Mouse (Mus musculus) CH12.LX (cell line): Measurements from ENCODE around the gene Tcte1. TPM values are rescaled to one million over a fixed set of nuclear protein-coding genes. Genes with fewer than 3 reads are reported as not detected.

Source experiments
- DNase-seq: peaks from one replicate; pipeline ENCODE4 v3.0.0-alpha.2; 2013; ENCODE audit errors: extremely low read depth
- H3K27ac ChIP-seq: 2 replicates; pipeline ENCODE4 v1.5.1; 2012; ENCODE audit warnings: low read depth, mild to moderate bottlenecking, control low read depth, moderate library complexity; ENCODE audit not compliant: insufficient read depth
- H3K27me3 ChIP-seq: replicated peaks from 2 replicates; pipeline ENCODE3; 2012; ENCODE audit warnings: inconsistent platforms
- H3K36me3 ChIP-seq, 2 experiments: replicated peaks in 1 of 2; 2 replicates each; pipeline versions ENCODE3 to v1.6.1; 2012; ENCODE audit warnings: inconsistent platforms in 1 of 2, low read length in 1 of 2, mild to moderate bottlenecking in 1 of 2, mixed read lengths in 1 of 2, moderate library complexity in 1 of 2; ENCODE audit not compliant: control insufficient read depth in 1 of 2, insufficient read depth in 1 of 2
- H3K4me1 ChIP-seq, 2 experiments: 2 replicates each; pipeline ENCODE4 v1.6.1; 2012; ENCODE audit warnings: inconsistent platforms in 1 of 2, moderate library complexity in 1 of 2; ENCODE audit not compliant: insufficient read depth in 2 of 2, control insufficient read depth in 1 of 2
- H3K4me2 ChIP-seq: 2 replicates; pipeline ENCODE4 v1.6.1; 2012; ENCODE audit warnings: low read depth, mild to moderate bottlenecking, control low read depth; ENCODE audit not compliant: poor library complexity, insufficient read depth, severe bottlenecking
- H3K4me3 ChIP-seq, 3 experiments: fragments of 150-350 bp in 1 of 3; sonication (generic) in 1 of 3; replicated peaks in 1 of 3; 2 replicates each; pipeline versions ENCODE3 to v1.5.1; 2011 to 2012; ENCODE audit warnings: low read depth in 2 of 3, low read length in 2 of 3, mild to moderate bottlenecking in 2 of 3, moderate library complexity in 2 of 3, control low read depth in 1 of 3, improper control_type of control experiment in 1 of 3, inconsistent platforms in 1 of 3, mixed read lengths in 1 of 3; ENCODE audit not compliant: poor library complexity in 1 of 3
- H3K79me2 ChIP-seq: replicated peaks from 2 replicates; pipeline ENCODE4 v1.6.1; 2012; ENCODE audit warnings: mild to moderate bottlenecking, moderate library complexity; ENCODE audit not compliant: control insufficient read depth, poor library complexity, insufficient read depth, severe bottlenecking; ENCODE audit errors: extremely low read depth
- H3K9ac ChIP-seq: 2 replicates; pipeline ENCODE4 v1.6.1; 2012; ENCODE audit warnings: low read depth, mild to moderate bottlenecking, control low read depth, moderate library complexity; ENCODE audit not compliant: insufficient read depth
- H3K9me3 ChIP-seq: replicated peaks from 2 replicates; pipeline ENCODE3; 2012; ENCODE audit warnings: low read length, inconsistent platforms, mixed read lengths
- BHLHE40 ChIP-seq: IDR thresholded peaks from 2 replicates; pipeline ENCODE4 v1.6.1; 2011; ENCODE audit warnings: mild to moderate bottlenecking, low read depth, low read length, improper control_type of control experiment
- CHD1 ChIP-seq: IDR thresholded peaks from 2 replicates; pipeline ENCODE4 v1.6.1; 2012; ENCODE audit warnings: low read depth, low read length, improper control_type of control experiment, inconsistent platforms
- CHD2 ChIP-seq: IDR thresholded peaks from 2 replicates; pipeline ENCODE4 v1.6.1; 2011; ENCODE audit warnings: low read length, improper control_type of control experiment
- E2F4 ChIP-seq: IDR thresholded peaks from 2 replicates; pipeline ENCODE4 v1.6.1; 2011; ENCODE audit warnings: low read depth, low read length, improper control_type of control experiment; ENCODE audit not compliant: insufficient replicate concordance
- ELF1 ChIP-seq: IDR thresholded peaks from 2 replicates; pipeline ENCODE4 v1.6.1; 2014; ENCODE audit warnings: low read depth, mild to moderate bottlenecking, inconsistent platforms, low read length, improper control_type of control experiment
- EP300 ChIP-seq: IDR thresholded peaks from 2 replicates; pipeline ENCODE4 v1.6.1; 2011; ENCODE audit warnings: low read length, improper control_type of control experiment
- ETS1 ChIP-seq: conservative IDR thresholded peaks from 2 replicates; pipeline ENCODE4 v1.6.1; 2012; ENCODE audit warnings: low read depth, mild to moderate bottlenecking, inconsistent platforms, low read length, improper control_type of control experiment, moderate library complexity
- HCFC1 ChIP-seq: IDR thresholded peaks from 2 replicates; pipeline ENCODE4 v1.6.1; 2012; ENCODE audit warnings: low read depth, mild to moderate bottlenecking, inconsistent platforms, low read length, improper control_type of control experiment
- IRF4 ChIP-seq: IDR thresholded peaks from 2 replicates; pipeline ENCODE4 v1.6.1; 2014; ENCODE audit warnings: low read depth, mild to moderate bottlenecking, inconsistent platforms, low read length, improper control_type of control experiment
- JUN ChIP-seq: IDR thresholded peaks from 2 replicates; pipeline ENCODE4 v1.6.1; 2011; ENCODE audit warnings: low read depth, mild to moderate bottlenecking, low read length, improper control_type of control experiment, moderate library complexity; ENCODE audit not compliant: insufficient read depth
- KAT2A ChIP-seq: IDR thresholded peaks from 2 replicates; pipeline ENCODE4 v1.6.1; 2012; ENCODE audit warnings: low read length, improper control_type of control experiment, inconsistent platforms; ENCODE audit not compliant: insufficient replicate concordance
- MAFK ChIP-seq: IDR thresholded peaks from 2 replicates; pipeline ENCODE4 v1.6.1; 2011; ENCODE audit warnings: low read length, improper control_type of control experiment; ENCODE audit not compliant: insufficient replicate concordance
- MXI1 ChIP-seq: IDR thresholded peaks from 2 replicates; pipeline ENCODE4 v1.6.1; 2011; ENCODE audit warnings: mild to moderate bottlenecking, low read depth, low read length, improper control_type of control experiment
- MYC ChIP-seq: IDR thresholded peaks from 2 replicates; pipeline ENCODE4 v1.6.1; 2011; ENCODE audit warnings: low read depth, mild to moderate bottlenecking, improper control_type of control experiment, low read length
- NELFE ChIP-seq: IDR thresholded peaks from 2 replicates; pipeline ENCODE4 v1.6.1; 2011; ENCODE audit warnings: low read depth, low read length, improper control_type of control experiment
- NRF1 ChIP-seq: IDR thresholded peaks from 2 replicates; pipeline ENCODE4 v1.6.1; 2014; ENCODE audit warnings: low read depth, mild to moderate bottlenecking, inconsistent platforms, low read length, improper control_type of control experiment, moderate library complexity
- PAX5 ChIP-seq: IDR thresholded peaks from 2 replicates; pipeline ENCODE4 v1.6.1; 2012; ENCODE audit warnings: low read length, inconsistent platforms, mixed read lengths
- POLR2A ChIP-seq: IDR thresholded peaks from 2 replicates; pipeline ENCODE4 v1.6.1; 2011; ENCODE audit warnings: low read depth, mild to moderate bottlenecking, improper control_type of control experiment, low read length
- POLR2AphosphoS2 ChIP-seq: IDR thresholded peaks from 2 replicates; pipeline ENCODE4 v1.6.1; 2011; ENCODE audit warnings: low read depth, low read length, improper control_type of control experiment
- RCOR1 ChIP-seq: conservative IDR thresholded peaks from 2 replicates; pipeline ENCODE4 v1.6.1; 2012; ENCODE audit warnings: low read depth, mild to moderate bottlenecking, inconsistent platforms, low read length, improper control_type of control experiment
- SIN3A ChIP-seq: IDR thresholded peaks from 2 replicates; pipeline ENCODE4 v1.6.1; 2012; ENCODE audit warnings: low read length, improper control_type of control experiment, inconsistent platforms
- SMC3 ChIP-seq: IDR thresholded peaks from 2 replicates; pipeline ENCODE4 v1.6.1; 2011; ENCODE audit warnings: low read depth, low read length, improper control_type of control experiment
- TBP ChIP-seq: conservative IDR thresholded peaks from 2 replicates; pipeline ENCODE4 v1.6.1; 2011; ENCODE audit warnings: low read depth, low read length, improper control_type of control experiment
- TCF12 ChIP-seq: IDR thresholded peaks from 2 replicates; pipeline ENCODE4 v1.6.1; 2014; ENCODE audit warnings: low read depth, mild to moderate bottlenecking, inconsistent platforms, low read length, improper control_type of control experiment
- UBTF ChIP-seq: IDR thresholded peaks from 2 replicates; pipeline ENCODE4 v1.6.1; 2012; ENCODE audit warnings: low read depth, mild to moderate bottlenecking, inconsistent platforms, low read length, improper control_type of control experiment, moderate library complexity
- USF1 ChIP-seq: IDR thresholded peaks from 2 replicates; pipeline ENCODE4 v1.6.1; 2014; ENCODE audit warnings: low read depth, mild to moderate bottlenecking, inconsistent platforms, low read length, improper control_type of control experiment
- USF2 ChIP-seq: conservative IDR thresholded peaks from 2 replicates; pipeline ENCODE4 v1.6.1; 2011; ENCODE audit warnings: low read depth, low read length, improper control_type of control experiment
- ZKSCAN1 ChIP-seq: IDR thresholded peaks from 2 replicates; pipeline ENCODE4 v1.6.1; 2012; ENCODE audit warnings: low read depth, inconsistent platforms, low read length, improper control_type of control experiment, borderline replicate concordance
- ZMIZ1 ChIP-seq: IDR thresholded peaks from 2 replicates; pipeline ENCODE4 v1.6.1; 2012; ENCODE audit warnings: low read depth, mild to moderate bottlenecking, inconsistent platforms, low read length, improper control_type of control experiment
- dilution Hi-C: fragments of 300-500 bp; cut with MboI; formaldehyde crosslinking; loops from 2 replicates; pipeline ENCODE4 v1.14.3; 2020; ENCODE audit warnings: low sequenced_read_pairs; ENCODE audit not compliant: extremely low pct_unique_long_range_greater_than_20kb, extremely low pct_ligation_motif_present
- in situ Hi-C: fragments of 300-500 bp; cut with MboI; formaldehyde crosslinking; loops from 3 replicates; pipeline ENCODE4 v1.14.3; 2019; ENCODE audit warnings: low sequenced_read_pairs, low pct_ligation_motif_present, low pct_unique_long_range_greater_than_20kb, mixed read lengths
- polyA plus RNA-seq: library from polyadenylated mRNA; unstranded; fragments of >175 nt; gene quantifications from 2 replicates; pipeline ENCODE4 v1.2.1, GENCODE M21; 2012; ENCODE audit warnings: low read depth; ENCODE audit not compliant: insufficient read length
- total RNA-seq, 2 experiments: library from RNA; depleted of rRNA; stranded (reverse); fragments of 300-350 nt in 1 of 2; fragments of >200 nt in 1 of 2; gene quantifications; 2 replicates each; pipeline ENCODE4 v1.2.3; 2012 to 2014

The Tcte1 gene
- total and polyA plus RNA-seq, 3 experiments: not detected

- H3K27me3 ChIP-seq: no peaks in the 10 kb centered on the region
- H3K36me3 ChIP-seq: peaks cover 63 to 77% of the 10 kb centered on the region in 2 experiments
- TF ChIP-seq ETS1 (no peak; the same call in 1 of the 2 replicates), SMC3 (peak; percentile 14; the same call in 1 of the 2 replicates), SIN3A (0 out of 2 replicates have a peak, but pooled peaks have one; percentile 22), UBTF (no peak), MYC (no peak), NELFE (no peak), USF1 (no peak), CHD2 (peak; percentile 80), BHLHE40 (peak; percentile 26; the same call in 1 of the 2 replicates), CHD1 (no peak), TBP (no peak), POLR2AphosphoS2 (peak; percentile 31), RCOR1 (peak; percentile 80), ZMIZ1 (peak; percentile 85), POLR2A (peak; percentile 41; the same call in 1 of the 2 replicates), IRF4 (no peak)
- peaks cover 54% of the 10 kb centered on the region for H3K79me2 ChIP-seq
- peak overlapping the region; percentile 61 for H3K27ac ChIP-seq
- in situ Hi-C loops: no loop called here
- dilution Hi-C loops: no loop called here
- DNase-seq: no peak
- H3K4me3 ChIP-seq: no peak overlapping the region
- 0 out of 2 replicates have a peak overlapping the region, but pooled peaks have one; percentile 2 for H3K4me2 ChIP-seq
- peaks cover 37 to 73% of the 10 kb centered on the region in 2 experiments for H3K4me1 ChIP-seq
- no peak overlapping the region for H3K9ac ChIP-seq
- no peaks in the 10 kb centered on the region for H3K9me3 ChIP-seq
Observed at GRCm38 (mm10) chr17:45567162-45567601, 43.9 kb downstream of the Tcte1 start.

DNA sequence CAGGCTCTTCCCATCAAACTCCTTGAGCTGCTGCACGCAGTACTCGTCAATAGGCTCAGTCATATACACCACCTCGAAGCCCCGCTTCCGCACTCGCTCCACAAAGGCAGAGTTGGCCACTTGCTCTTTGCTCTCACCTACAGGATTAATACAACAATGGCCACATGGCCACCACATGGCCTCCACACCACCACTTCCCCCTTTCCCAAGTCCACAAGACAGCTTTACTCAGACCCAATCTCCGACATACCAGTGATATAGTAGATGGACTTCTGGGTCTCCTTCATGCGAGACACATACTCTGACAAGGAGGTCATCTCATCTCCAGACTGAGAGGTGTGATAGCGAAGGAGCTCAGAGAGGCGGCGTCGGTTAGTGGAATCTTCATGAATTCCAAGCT is 45.8 kb downstream of the Tcte1 start:
- peaks cover 29 to 62% of the 10 kb centered on the region in 2 experiments for H3K4me1 ChIP-seq
- H3K4me3 ChIP-seq: peak overlapping the region in 1 of 3 experiments; percentile 15
- dilution Hi-C loops: no loop called here
- H3K27ac ChIP-seq: 0 out of 2 replicates have a peak overlapping the region, but pooled peaks have one; percentile 25
- no peak for DNase-seq
- TF ChIP-seq EP300 (no peak), ZMIZ1 (no peak; the same call in none of the 2 replicates), NRF1 (no peak), IRF4 (no peak), JUN (no peak), UBTF (no peak), HCFC1 (no peak), POLR2A (no peak; the same call in 1 of the 2 replicates), USF2 (0 out of 2 replicates have a peak, but pooled peaks have one; percentile 13), SIN3A (no peak), MAFK (no peak), CHD2 (no peak), KAT2A (no peak), USF1 (no peak), ELF1 (no peak), BHLHE40 (no peak), PAX5 (no peak), CHD1 (no peak), MYC (peak; percentile 68), NELFE (no peak), ZKSCAN1 (no peak), ETS1 (no peak), E2F4 (no peak), TCF12 (no peak), MXI1 (peak; percentile 49; the same call in 1 of the 2 replicates), RCOR1 (no peak)
- TF ChIP-seq, all 38 proteins: peak for 3
- Histone ChIP-seq H3K27me3 (no peaks in the 10 kb centered on the region), H3K9ac (no peak overlapping the region), H3K4me2 (peak overlapping the region; percentile 90; the same call in 1 of the 2 replicates), H3K36me3 (peaks cover 57 to 68% of the 10 kb centered on the region in 2 experiments), H3K79me2 (peaks cover 63% of the 10 kb centered on the region), H3K9me3 (no peaks in the 10 kb centered on the region)
- in situ Hi-C loops: no loop called here
